Mouse (Mus musculus): ENCODE data around the gene Mbd3.
A peak's percentile ranks its signal among the peaks of the same experiment; 100 is the strongest.

The Mbd3 gene

GRCm38 (mm10) chr10:80397524-80398173 is 1.7 kb downstream of the Mbd3 start:
- DNase-seq (ENCODE audit: low spot score in 2 of 2), result no peak

- no peak for DNase-seq (ENCODE audit: low spot score in 2 of 2)
Observed at GRCm38 (mm10) chr10:80396822-80397523, 2.4 kb downstream of the Mbd3 start.

- no peak for DNase-seq (ENCODE audit: low spot score in 2 of 2)
Observed at GRCm38 (mm10) chr10:80395025-80395627, 4.2 kb downstream of the Mbd3 start.

- no peak for DNase-seq (ENCODE audit: low spot score in 2 of 2)
Observed at GRCm38 (mm10) chr10:80392687-80393086, 6.7 kb downstream of the Mbd3 start.

GRCm38 (mm10) chr10:80390697-80391096 is 8.7 kb downstream of the Mbd3 start:
- DNase-seq (ENCODE audit: low spot score in 2 of 2), result no peak

GRCm38 (mm10) chr10:80389185-80389708 is 10.1 kb downstream of the Mbd3 start:
- DNase-seq (ENCODE audit: low spot score in 2 of 2), result no peak

GRCm38 (mm10) chr10:80388731-80389130 is 10.6 kb downstream of the Mbd3 start:
- no peak for DNase-seq (ENCODE audit: low spot score in 2 of 2)

GRCm38 (mm10) chr10:80387522-80387959 is 11.8 kb downstream of the Mbd3 start, which contains the start of gene Mex3d:
Mex3d (minus strand) TSS chr10:80387659.
- peak; percentile 64 to 79 for DNase-seq (ENCODE audit: low spot score in 2 of 2)

- DNase-seq (ENCODE audit: low spot score in 2 of 2), result no peak
Observed at GRCm38 (mm10) chr10:80386735-80387471, 12.4 kb downstream of the Mbd3 start.

- no peak for DNase-seq (ENCODE audit: low spot score in 2 of 2)
Observed at GRCm38 (mm10) chr10:80385811-80386734, 13.3 kb downstream of the Mbd3 start.

GRCm38 (mm10) chr10:80385310-80385709 is 14.0 kb downstream of the Mbd3 start:
- DNase-seq (ENCODE audit: low spot score in 2 of 2), result no peak

GRCm38 (mm10) chr10:80384709-80385108 is 14.6 kb downstream of the Mbd3 start:
- no peak for DNase-seq (ENCODE audit: low spot score in 2 of 2)

- DNase-seq (ENCODE audit: low spot score in 2 of 2), result no peak
Observed at GRCm38 (mm10) chr10:80384115-80384639, 15.2 kb downstream of the Mbd3 start.

GRCm38 (mm10) chr10:80383431-80383830 is 15.9 kb downstream of the Mbd3 start:
- no peak for DNase-seq (ENCODE audit: low spot score in 2 of 2)

- no peak for DNase-seq (ENCODE audit: low spot score in 2 of 2)
Observed at GRCm38 (mm10) chr10:80382641-80383365, 16.5 kb downstream of the Mbd3 start.

- peak in 1 of 2 experiments; percentile 50 for DNase-seq (ENCODE audit: low spot score in 2 of 2)
Observed at GRCm38 (mm10) chr10:80377716-80378115, 21.6 kb downstream of the Mbd3 start.

- DNase-seq (ENCODE audit: low spot score in 2 of 2), result peak; percentile 85 to 92
Observed at GRCm38 (mm10) chr10:80376160-80376559, 23.2 kb downstream of the Mbd3 start.

- DNase-seq (ENCODE audit: low spot score in 2 of 2), result peak; percentile 71 to 83
Observed at GRCm38 (mm10) chr10:80374063-80374462, 25.3 kb downstream of the Mbd3 start.

GRCm38 (mm10) chr10:80372706-80373105 is 26.6 kb downstream of the Mbd3 start:
- DNase-seq (ENCODE audit: low spot score in 2 of 2), result no peak

GRCm38 (mm10) chr10:80371983-80372382 is 27.4 kb downstream of the Mbd3 start:
- DNase-seq (ENCODE audit: low spot score in 2 of 2), result no peak
